Mouse (Mus musculus) testis, adult 2 months (tissue): Measurements from ENCODE around the gene Gm12794. TPM values are rescaled to one million over a fixed set of nuclear protein-coding genes. Genes with fewer than 3 reads are reported as not detected.
"Not testable (repeated sequence)": the region's sequence is repeated elsewhere in the genome, so short reads cannot be mapped to it uniquely, and the experiment has no call there.

ENCODE experiments used
- H3K27ac ChIP-seq: fragments of 200-500 bp; 2 replicates; pipeline ENCODE4 v1.5.1; 2012; ENCODE audit warnings: low read depth, low read length; ENCODE audit not compliant: control insufficient read depth, insufficient read depth
- H3K27me3 ChIP-seq: fragments of 200-500 bp; 2 replicates; pipeline ENCODE4 v1.6.1; 2012; ENCODE audit warnings: mild to moderate bottlenecking, low read length, moderate library complexity; ENCODE audit not compliant: control insufficient read depth, insufficient read depth
- H3K36me3 ChIP-seq: fragments of 200-500 bp; 2 replicates; pipeline ENCODE4 v1.6.1; 2012; ENCODE audit warnings: mild to moderate bottlenecking, low read length; ENCODE audit not compliant: control insufficient read depth, insufficient read depth
- H3K4me1 ChIP-seq: fragments of 200-500 bp; 2 replicates; pipeline ENCODE4 v1.6.1; 2012; ENCODE audit warnings: low read length; ENCODE audit not compliant: control insufficient read depth, insufficient read depth
- H3K4me3 ChIP-seq: fragments of 200-500 bp; 2 replicates; pipeline ENCODE4 v1.5.1; 2012; ENCODE audit warnings: low read depth, mild to moderate bottlenecking, low read length, moderate library complexity, mixed read lengths; ENCODE audit not compliant: control insufficient read depth
- CTCF ChIP-seq: fragments of 200-500 bp; IDR thresholded peaks from 2 replicates; pipeline ENCODE4 v1.5.1; 2012; ENCODE audit warnings: low read depth, mild to moderate bottlenecking, inconsistent platforms, low read length, moderate library complexity; ENCODE audit not compliant: control insufficient read depth, insufficient read depth, insufficient replicate concordance
- POLR2A ChIP-seq: fragments of 200-500 bp; IDR thresholded peaks from 2 replicates; pipeline ENCODE4 v1.6.1; 2012; ENCODE audit warnings: low read depth, mild to moderate bottlenecking, inconsistent platforms, low read length, moderate library complexity; ENCODE audit not compliant: control insufficient read depth
- polyA plus RNA-seq: library from polyadenylated mRNA; depleted of rRNA; stranded (reverse); fragments of >200 nt; gene quantifications from 2 replicates; pipeline ENCODE4 v1.2.3, GENCODE M21; 2012; rRNA removed

Gm12794 gene
- not detected in 2 replicates for polyA plus RNA-seq

DNA sequence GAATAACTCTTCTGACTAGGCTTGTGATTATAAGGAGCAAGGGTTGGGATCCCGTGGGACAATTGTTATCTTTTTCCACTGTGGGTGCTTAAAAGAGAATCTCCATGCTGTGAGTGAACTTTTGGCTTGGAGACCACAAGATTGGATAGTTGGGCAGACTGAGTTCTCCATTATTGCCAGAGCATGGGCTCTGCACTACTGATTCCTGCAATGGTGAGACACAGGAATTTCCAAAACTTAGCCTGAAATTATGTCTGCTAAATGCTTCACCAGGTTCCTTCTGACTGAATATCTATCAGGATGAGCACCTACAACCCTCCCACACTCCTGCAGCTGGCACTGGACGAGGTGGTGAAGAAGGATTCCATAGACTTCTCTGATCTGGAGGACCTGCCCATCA is at the start of gene Gm12794:
Gene Gm12794, plus strand, starts transcription at position 301 of the 400 bp plus-strand sequence.
- not testable (repeated sequence) for H3K4me1 ChIP-seq, H3K36me3 ChIP-seq, H3K27ac ChIP-seq, H3K27me3 ChIP-seq, H3K4me3 ChIP-seq

- no peak within 1 kb of the TSS for H3K4me3 ChIP-seq
- H3K4me1 ChIP-seq = no peaks in the 10 kb centered on the region
- H3K27ac ChIP-seq = no peak within 1 kb of the TSS
- TF ChIP-seq CTCF (no peak), POLR2A (no peak)
- H3K27me3 ChIP-seq = no peaks in the 10 kb centered on the region
- no peaks in the 10 kb centered on the region for H3K36me3 ChIP-seq
Measured at GRCm38 (mm10) chr4:101893656-101894420, 46.4 kb upstream of the Gm12794 start, which contains the start of gene C130073F10Rik. C130073F10Rik (minus strand) TSS chr4:101893789.

DNA sequence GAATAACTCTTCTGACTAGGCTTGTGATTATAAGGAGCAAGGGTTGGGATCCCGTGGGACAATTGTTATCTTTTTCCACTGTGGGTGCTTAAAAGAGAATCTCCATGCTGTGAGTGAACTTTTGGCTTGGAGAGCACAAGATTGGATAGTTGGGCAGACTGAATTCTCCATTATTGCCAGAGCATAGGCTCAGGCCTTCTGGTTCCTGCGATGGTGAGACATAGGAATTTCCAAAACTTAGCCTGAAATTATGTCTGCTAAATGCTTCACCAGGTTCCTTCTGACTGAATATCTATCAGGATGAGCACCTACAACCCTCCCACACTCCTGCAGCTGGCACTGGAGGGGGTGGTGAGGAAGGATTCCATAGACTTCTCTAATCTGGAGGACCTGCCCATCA is 31.4 kb upstream of the Gm12794 start, which contains the start of gene Gm12800:
Gene Gm12800, plus strand, starts transcription at position 301 of the 400 bp plus-strand sequence.
- H3K4me3 ChIP-seq = not testable (repeated sequence)

DNA sequence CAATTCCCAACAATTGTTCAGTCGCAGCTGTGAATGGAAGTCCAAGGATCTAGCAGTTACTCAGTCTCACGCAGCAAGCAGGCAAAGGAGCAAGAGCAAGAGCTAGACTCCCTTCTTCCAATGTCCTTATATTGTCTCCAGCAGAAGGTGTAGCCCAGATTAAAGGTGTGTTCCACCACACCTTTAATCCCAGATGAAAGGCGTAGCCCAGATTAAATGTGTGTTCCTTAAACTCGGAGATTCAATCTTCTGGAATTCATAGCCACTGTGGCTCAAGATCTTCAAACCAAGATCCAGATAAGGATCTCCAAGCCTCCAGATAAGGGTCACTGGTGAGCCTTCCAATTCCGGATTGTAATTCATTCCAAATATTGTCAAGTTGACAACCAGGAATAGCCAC is 40.7 kb downstream of the Gm12794 start, which contains the start of gene Gm12790:
Gene Gm12790, minus strand, starts transcription at position 101 of the 400 bp plus-strand sequence.
- not testable (repeated sequence) for H3K27ac ChIP-seq, H3K4me1 ChIP-seq, H3K4me3 ChIP-seq, H3K36me3 ChIP-seq, H3K27me3 ChIP-seq

More for the DNA sequence above, 31.4 kb upstream of the Gm12794 start, which contains the start of gene Gm12800:
- not testable (repeated sequence) for H3K27me3 ChIP-seq, H3K36me3 ChIP-seq, H3K27ac ChIP-seq, H3K4me1 ChIP-seq

DNA sequence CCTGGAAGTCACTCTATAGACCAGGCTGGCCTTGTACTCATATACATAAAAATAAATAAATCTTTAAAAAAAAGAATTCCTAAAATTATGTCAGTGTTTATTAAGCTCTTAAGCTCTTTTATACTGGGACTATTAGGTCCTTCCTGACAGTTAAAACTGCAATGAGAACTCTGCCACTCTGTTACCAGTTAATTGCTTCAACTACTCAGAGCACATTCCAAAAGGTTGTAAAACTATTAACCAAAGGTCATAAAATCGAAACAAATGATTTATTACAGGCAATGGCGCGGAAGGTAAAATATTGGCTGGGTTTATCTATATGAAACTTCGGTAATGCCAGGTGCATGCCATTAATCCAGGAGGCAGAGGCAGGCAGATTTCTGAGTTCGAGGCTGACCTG is 45.5 kb downstream of the Gm12794 start:
- Histone ChIP-seq H3K27ac (no peak overlapping the region), H3K4me3 (no peak overlapping the region), H3K4me1 (no peaks in the 10 kb centered on the region), H3K27me3 (no peaks in the 10 kb centered on the region), H3K36me3 (no peaks in the 10 kb centered on the region)
- TF ChIP-seq CTCF (no peak), POLR2A (no peak)

DNA sequence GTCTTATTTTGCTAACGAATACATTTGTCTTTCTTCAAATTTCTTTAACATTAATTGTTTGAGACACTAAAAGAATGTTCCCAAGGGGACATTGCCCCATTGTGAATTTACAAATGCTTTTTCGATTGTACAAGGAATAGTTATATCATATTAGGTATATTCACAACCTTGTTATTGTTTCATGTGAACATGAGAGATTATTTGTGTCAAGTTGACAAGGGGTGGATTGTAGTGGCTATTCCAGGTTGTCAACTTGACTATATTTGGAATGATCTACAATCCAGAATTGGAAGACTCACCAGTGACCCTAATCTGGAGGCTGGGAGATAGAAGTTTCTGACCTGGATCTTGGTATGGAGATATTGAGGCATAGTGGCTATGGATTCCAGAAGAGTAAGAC is 46.1 kb downstream of the Gm12794 start, which contains the start of gene Gm12789:
Gene Gm12789, plus strand, starts transcription at position 301 of the 400 bp plus-strand sequence.
- not testable (repeated sequence) for H3K4me3 ChIP-seq, H3K36me3 ChIP-seq, H3K27ac ChIP-seq, H3K4me1 ChIP-seq, H3K27me3 ChIP-seq

Other genes with a start within 250 kb of the Gm12794 start
- gene Lepr, start 223.0 kb upstream of the Gm12794 start, polyA plus RNA-seq = 0.11 and 0.19 TPM in 2 replicates
- not detected in 2 replicates for gene B020004J07Rik, start 96.4 kb upstream of the Gm12794 start, polyA plus RNA-seq
- gene C130073F10Rik, start 46.6 kb upstream of the Gm12794 start, polyA plus RNA-seq = not detected in 2 replicates
- not detected in 2 replicates for gene Gm12800, start 31.3 kb upstream of the Gm12794 start, polyA plus RNA-seq
- gene Gm12790, start 40.6 kb downstream of the Gm12794 start, polyA plus RNA-seq = not detected in 2 replicates
- not detected in 2 replicates for gene Gm12789, start 46.2 kb downstream of the Gm12794 start, polyA plus RNA-seq
- 6.2 and 7.5 TPM in 2 replicates for gene Pde4b, start 147.1 kb downstream of the Gm12794 start, polyA plus RNA-seq